Comparison of ENCODE assay signal across 18 mouse cellular contexts in the genomic region with DNA sequence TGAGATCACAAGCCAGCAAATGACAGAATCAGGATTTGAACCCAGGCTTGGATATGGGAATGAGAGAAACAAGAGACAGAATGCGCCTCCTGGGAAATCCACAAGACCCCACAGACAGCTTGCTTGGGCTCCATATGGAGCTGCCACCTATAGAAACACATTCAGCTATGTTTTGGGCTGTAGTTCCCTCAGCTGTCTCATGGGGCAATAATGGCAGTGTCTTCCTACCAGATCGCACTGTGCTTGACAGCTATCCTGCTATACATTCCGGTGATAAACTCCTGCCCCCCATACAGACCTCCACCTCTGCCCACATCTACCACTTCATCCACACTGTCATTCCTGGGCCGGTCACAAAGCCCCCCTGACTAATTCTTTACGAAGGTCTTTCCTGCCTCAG. TPM values are rescaled to one million over a fixed set of nuclear protein-coding genes. Genes with fewer than 3 reads are reported as not detected.
DNase-seq lines count a peak whose midpoint lies in the region; ATAC-seq and TF ChIP-seq lines count a peak whose summit lies in the region.
"Had no signal": no experiment of that assay in that cellular context is flagged by ENCODE, and none has a peak within 500 bp of the region (broad histone marks: within the 10 kb centered on the region; RNA-seq: fewer than 3 reads in every experiment).

No protein-coding gene starts in this region.

- 86% methylated on average over 5 of the region's 5 CpGs for WGBS in hindbrain, embryonic 10.5 days
- 88% methylated on average over 5 of the region's 5 CpGs for WGBS in hindbrain, embryonic 12.5 days
- whole genome bisulfite sequencing in liver, embryonic 14.5 days (ENCODE audit: insufficient replicate concordance), result 72% methylated on average over 5 of the region's 5 CpGs
- 71% methylated on average over 5 of the region's 5 CpGs for WGBS in liver, embryonic 11.5 days
- WGBS in limb, embryonic 10.5 days, result 85% methylated on average over 5 of the region's 5 CpGs

- peaks cover 92% of the 10 kb centered on the region for H3K4me1 ChIP-seq in hindbrain, embryonic 10.5 days (replicated peaks)
- peaks cover 66% of the 10 kb centered on the region for H3K4me1 ChIP-seq in hindbrain, embryonic 12.5 days
- peaks cover 2 to 28% of the 10 kb centered on the region in 2 experiments; a peak in 2 of 4 replicates for H3K4me1 ChIP-seq in liver, embryonic 14.5 days (replicated peaks; ENCODE audit: control insufficient read depth in 2 of 2, insufficient read depth in 2 of 2, low read length in 1 of 2)
- peaks cover 50% of the 10 kb centered on the region for H3K4me1 ChIP-seq in liver, embryonic 11.5 days (replicated peaks; ENCODE audit: control insufficient read depth, insufficient read depth, low read length)
- peaks cover 41 to 83% of the 10 kb centered on the region in 2 experiments for H3K4me1 ChIP-seq in CH12.LX (ENCODE audit: control insufficient read depth in 1 of 2, insufficient read depth in 2 of 2)
- peaks cover 84% of the 10 kb centered on the region for H3K4me1 ChIP-seq in limb, embryonic 10.5 days

- DNase-seq in hindbrain, embryonic 10.5 days (ENCODE audit: low spot score), result no peak
- DNase-seq in liver, embryonic 14.5 days (ENCODE audit: low read depth in 3 of 3, low spot score in 3 of 3), result no peak
- no peak for DNase-seq in liver, embryonic 11.5 days (ENCODE audit: low spot score)
- DNase-seq in CH12.LX (ENCODE audit: extremely low read depth), result no peak
- DNase-seq in induced T-regulatory cell, adult 2 months (ENCODE audit: low read depth), result peak; percentile 61
- no peak for DNase-seq in limb, embryonic 10.5 days (ENCODE audit: low spot score)
- DNase-seq: B cell, adult 2 months; cerebellum, postnatal 10 days; embryo, embryonic 11 days; heart, postnatal 14 days; lung, postnatal 10 days; right cerebral cortex, postnatal 25 days had no signal

- H3K4me3 ChIP-seq in hindbrain, embryonic 10.5 days, result no peak overlapping the region
- no peak overlapping the region for H3K4me3 ChIP-seq in hindbrain, embryonic 12.5 days
- no peak overlapping the region for H3K4me3 ChIP-seq in liver, embryonic 14.5 days (ENCODE audit: insufficient read depth in 1 of 2, low read depth in 2 of 2, low read length in 2 of 2)
- H3K4me3 ChIP-seq in liver, embryonic 11.5 days (ENCODE audit: low read depth, low read length), result no peak overlapping the region
- H3K4me3 ChIP-seq in CH12.LX (replicated peaks in 1 of 3; ENCODE audit: low read depth in 2 of 3, low read length in 2 of 3, poor library complexity in 1 of 3), result no peak overlapping the region
- H3K4me3 ChIP-seq in limb, embryonic 10.5 days, result no peak overlapping the region
- H3K4me3 ChIP-seq: embryonic facial prominence, embryonic 15.5 days; limb, embryonic 15.5 days; neural tube, embryonic 13.5 days had no signal

- no peak overlapping the region for H3K4me2 ChIP-seq in hindbrain, embryonic 12.5 days (replicated peaks)
- H3K4me2 ChIP-seq in liver, embryonic 14.5 days (ENCODE audit: low read depth), result no peak overlapping the region
- H3K4me2 ChIP-seq in liver, embryonic 11.5 days, result no peak overlapping the region
- H3K4me2 ChIP-seq in CH12.LX (ENCODE audit: insufficient read depth, low read depth, poor library complexity, severe bottlenecking), result no peak overlapping the region
- H3K4me2 ChIP-seq: embryonic facial prominence, embryonic 15.5 days; heart, embryonic 11.5 days; limb, embryonic 15.5 days; neural tube, embryonic 13.5 days had no signal

- no peak for TF ChIP-seq POLR2A in CH12.LX (IDR thresholded peaks at IDR 0.05; ENCODE audit: low read depth, low read length)

- ATAC-seq in hindbrain, embryonic 12.5 days (ENCODE audit: low FRiP score), result no peak
- ATAC-seq in liver, embryonic 14.5 days (ENCODE audit: insufficient read depth), result no peak
- no peak for ATAC-seq in liver, embryonic 11.5 days (replicated peaks; ENCODE audit: low FRiP score)
- ATAC-seq: Patski had no signal

- H3K79me2 ChIP-seq in CH12.LX (replicated peaks; ENCODE audit: control insufficient read depth, extremely low read depth, insufficient read depth, poor library complexity, severe bottlenecking), result peaks cover 6% of the 10 kb centered on the region

- H3K27ac ChIP-seq in hindbrain, embryonic 10.5 days, result 0 out of 2 replicates have a peak overlapping the region, but pooled peaks have one; percentile 29
- no peak overlapping the region for H3K27ac ChIP-seq in hindbrain, embryonic 12.5 days
- H3K27ac ChIP-seq in liver, embryonic 14.5 days, result no peak overlapping the region
- H3K27ac ChIP-seq in liver, embryonic 11.5 days (ENCODE audit: low read depth, low read length), result no peak overlapping the region
- H3K27ac ChIP-seq in CH12.LX (ENCODE audit: insufficient read depth, low read depth), result no peak overlapping the region
- no peak overlapping the region for H3K27ac ChIP-seq in limb, embryonic 10.5 days
- H3K27ac ChIP-seq: embryonic facial prominence, embryonic 15.5 days; limb, embryonic 15.5 days; neural tube, embryonic 13.5 days had no signal

- dilution Hi-C loops in CH12.LX (cut with MboI; ENCODE audit: extremely low pct_ligation_motif_present, extremely low pct_unique_long_range_greater_than_20kb, low sequenced_read_pairs), result no loop called here

- peaks cover 28% of the 10 kb centered on the region for H3K36me3 ChIP-seq in hindbrain, embryonic 10.5 days
- no peaks in the 10 kb centered on the region for H3K36me3 ChIP-seq in hindbrain, embryonic 12.5 days
- H3K36me3 ChIP-seq in liver, embryonic 14.5 days (replicated peaks; ENCODE audit: control insufficient read depth, insufficient read depth, low read depth), result no peaks in the 10 kb centered on the region
- H3K36me3 ChIP-seq in liver, embryonic 11.5 days (ENCODE audit: control insufficient read depth, insufficient read depth, low read length), result no peaks in the 10 kb centered on the region; the same call in 1 of the 2 replicates
- H3K36me3 ChIP-seq in CH12.LX (replicated peaks in 1 of 2; ENCODE audit: control insufficient read depth in 1 of 2, insufficient read depth in 1 of 2, low read length in 1 of 2), result peaks cover 7 to 40% of the 10 kb centered on the region in 2 experiments
- H3K36me3 ChIP-seq in limb, embryonic 10.5 days, result peaks cover 29% of the 10 kb centered on the region
- H3K36me3 ChIP-seq: embryonic facial prominence, embryonic 15.5 days; limb, embryonic 15.5 days; neural tube, embryonic 13.5 days had no signal

- TF ChIP-seq CTCF in liver, embryonic 14.5 days (IDR thresholded peaks at IDR 0.05; ENCODE audit: low read depth), result peak; percentile 45
- peak; percentile 22 to 54; a peak in 3 of 4 replicates for TF ChIP-seq CTCF in CH12.LX (conservative IDR thresholded peaks at IDR 0.05 in 1 of 2, IDR thresholded peaks at IDR 0.05 in 1 of 2; ENCODE audit: low read depth in 2 of 2, low read length in 2 of 2)

- peak; percentile 41 for TF ChIP-seq RAD21 in CH12.LX (IDR thresholded peaks at IDR 0.05; ENCODE audit: low read depth, low read length)

- no peak for TF ChIP-seq EP300 in liver, embryonic 14.5 days (IDR thresholded peaks at IDR 0.05; ENCODE audit: low read depth)
- no peak for TF ChIP-seq EP300 in CH12.LX (IDR thresholded peaks at IDR 0.05; ENCODE audit: low read length)

- no peaks in the 10 kb centered on the region for H3K9me3 ChIP-seq in hindbrain, embryonic 10.5 days
- no peaks in the 10 kb centered on the region for H3K9me3 ChIP-seq in hindbrain, embryonic 12.5 days (replicated peaks)
- H3K9me3 ChIP-seq in liver, embryonic 14.5 days (ENCODE audit: control insufficient read depth, low read length), result no peaks in the 10 kb centered on the region
- no peaks in the 10 kb centered on the region for H3K9me3 ChIP-seq in liver, embryonic 11.5 days (ENCODE audit: control insufficient read depth, low read length)
- no peaks in the 10 kb centered on the region for H3K9me3 ChIP-seq in CH12.LX (replicated peaks; ENCODE audit: low read length)
- no peaks in the 10 kb centered on the region for H3K9me3 ChIP-seq in limb, embryonic 10.5 days (replicated peaks)
- H3K9me3 ChIP-seq: embryonic facial prominence, embryonic 15.5 days; limb, embryonic 15.5 days; neural tube, embryonic 13.5 days had no signal

- no peak overlapping the region for H3K9ac ChIP-seq in hindbrain, embryonic 12.5 days
- H3K9ac ChIP-seq in liver, embryonic 14.5 days (replicated peaks), result no peak overlapping the region
- H3K9ac ChIP-seq in liver, embryonic 11.5 days (ENCODE audit: low read depth, low read length), result no peak overlapping the region
- no peak overlapping the region for H3K9ac ChIP-seq in CH12.LX (ENCODE audit: insufficient read depth, low read depth)
- H3K9ac ChIP-seq: embryonic facial prominence, embryonic 15.5 days; limb, embryonic 15.5 days; neural tube, embryonic 13.5 days had no signal

- in situ Hi-C loops in CH12.LX (cut with MboI; ENCODE audit: low pct_ligation_motif_present, low pct_unique_long_range_greater_than_20kb, low sequenced_read_pairs), result loop anchor here (5.0 kb wide), 1 partner anchor 33 kb away; no protein-coding TSS in a partner anchor

- peaks cover 35% of the 10 kb centered on the region for H3K27me3 ChIP-seq in hindbrain, embryonic 10.5 days (ENCODE audit: insufficient read depth, poor library complexity, severe bottlenecking)
- H3K27me3 ChIP-seq in hindbrain, embryonic 12.5 days, result peaks cover 4% of the 10 kb centered on the region
- peaks cover 23% of the 10 kb centered on the region for H3K27me3 ChIP-seq in liver, embryonic 14.5 days (ENCODE audit: control insufficient read depth, insufficient read depth, low read length)
- H3K27me3 ChIP-seq in liver, embryonic 11.5 days (replicated peaks; ENCODE audit: control insufficient read depth, insufficient read depth, low read length), result peaks cover 20% of the 10 kb centered on the region
- H3K27me3 ChIP-seq in CH12.LX (replicated peaks), result no peaks in the 10 kb centered on the region
- H3K27me3 ChIP-seq in limb, embryonic 10.5 days (ENCODE audit: low read depth, poor library complexity, severe bottlenecking), result peaks cover 42% of the 10 kb centered on the region
- H3K27me3 ChIP-seq: Patski had no signal

RNA-seq across cellular contexts. Expression of gene Fam110a, which starts 4.7 kb away (rescaled TPM):
- polyA plus RNA-seq in hindbrain, embryonic 10.5 days (2016; fragmentation: Nextera tagmentation; extraction: Ambion mirVana), result 99.4 and 149 TPM in 2 replicates
- 78.6 and 86.0 TPM in 2 replicates for polyA plus RNA-seq in hindbrain, embryonic 12.5 days (2016; fragmentation: Nextera tagmentation; extraction: Ambion mirVana)
- polyA plus RNA-seq in liver, embryonic 14.5 days (2012; rRNA removed), result 5.1 and 5.6 TPM in 2 replicates
- polyA plus RNA-seq in liver, embryonic 14.5 days (2014; fragmentation: Nextera tagmentation; extraction: Ambion mirVana), result 6.8 and 8.1 TPM in 2 replicates
- polyA plus RNA-seq in liver, embryonic 11.5 days (2014; fragmentation: Nextera tagmentation; extraction: Ambion mirVana), result 15.0 and 17.0 TPM in 2 replicates
- total RNA-seq in CH12.LX (2012; rRNA removed), result 8.9 and 9.8 TPM in 2 replicates
- total RNA-seq in CH12.LX (2014; rRNA removed), result 3.0 and 3.7 TPM in 2 replicates
- 5.2 and 6.3 TPM in 2 replicates for polyA plus RNA-seq in CH12.LX (2012; ENCODE audit: insufficient read length, low read depth)
- 35.0 and 37.9 TPM in 2 replicates for polyA plus RNA-seq in limb, embryonic 10.5 days (2016; fragmentation: Nextera tagmentation; extraction: Ambion mirVana)

RNA-seq across cellular contexts. Expression of gene Slc52a3, which starts 21.0 kb away (rescaled TPM):
- polyA plus RNA-seq in hindbrain, embryonic 10.5 days (2016; fragmentation: Nextera tagmentation; extraction: Ambion mirVana), result 0.90 and 1.3 TPM in 2 replicates
- 1.5 TPM in 2 replicates for polyA plus RNA-seq in hindbrain, embryonic 12.5 days (2016; fragmentation: Nextera tagmentation; extraction: Ambion mirVana)
- polyA plus RNA-seq in liver, embryonic 14.5 days (2012; rRNA removed), result 0.73 and 0.97 TPM in 2 replicates
- 0.74 and 1.1 TPM in 2 replicates for polyA plus RNA-seq in liver, embryonic 14.5 days (2014; fragmentation: Nextera tagmentation; extraction: Ambion mirVana)
- 1.9 and 2.2 TPM in 2 replicates for polyA plus RNA-seq in liver, embryonic 11.5 days (2014; fragmentation: Nextera tagmentation; extraction: Ambion mirVana)
- 0.17 and 0.55 TPM in 2 replicates for total RNA-seq in CH12.LX (2012; rRNA removed)
- 0.23 TPM in 1 of 2 replicates, not detected in the other for total RNA-seq in CH12.LX (2014; rRNA removed)
- 0.12 and 0.17 TPM in 2 replicates for polyA plus RNA-seq in CH12.LX (2012; ENCODE audit: insufficient read length, low read depth)
- polyA plus RNA-seq in limb, embryonic 10.5 days (2016; fragmentation: Nextera tagmentation; extraction: Ambion mirVana), result 0.77 and 1.3 TPM in 2 replicates
